Mouse (Mus musculus) megakaryocyte, embryonic 14.5 days (primary cell): ENCODE measurements around the gene Ikzf1. TPM values are rescaled to one million over a fixed set of nuclear protein-coding genes. Genes with fewer than 3 reads are reported as not detected.
A peak's percentile ranks its signal among the peaks of the same experiment; 100 is the strongest.

ENCODE experiments used
- H3K27me3 ChIP-seq: replicated peaks from 2 replicates; pipeline ENCODE3; 2012; ENCODE audit warnings: inconsistent platforms
- H3K36me3 ChIP-seq: replicated peaks from 2 replicates; pipeline ENCODE3; 2012; ENCODE audit warnings: low read length, inconsistent platforms, mixed read lengths
- H3K4me1 ChIP-seq: 2 replicates; pipeline ENCODE4 v1.6.1; 2012; ENCODE audit warnings: inconsistent platforms
- H3K4me3 ChIP-seq: replicated peaks from 2 replicates; pipeline ENCODE3; 2012; ENCODE audit warnings: moderate library complexity, mild to moderate bottlenecking, inconsistent platforms
- H3K9me3 ChIP-seq: 2 replicates; pipeline ENCODE4 v1.6.1; 2012; ENCODE audit warnings: inconsistent platforms
- FLI1 ChIP-seq: IDR thresholded peaks from 2 replicates; pipeline ENCODE4 v1.6.1; 2012; ENCODE audit warnings: low read length, inconsistent platforms, mixed read lengths
- GATA1 ChIP-seq: IDR thresholded peaks from 3 replicates; pipeline ENCODE4 v1.6.1; 2012; ENCODE audit warnings: mixed read lengths, low read length, inconsistent platforms, borderline replicate concordance
- polyA plus RNA-seq: library from polyadenylated mRNA; stranded (reverse); fragments of >175 nt; gene quantifications from 2 replicates; pipeline ENCODE4 v1.2.3, GENCODE M21; 2012; ENCODE audit warnings: low replicate concordance; ENCODE audit not compliant: insufficient read depth

Gene Ikzf1
- polyA plus RNA-seq, 1 experiment: 15.2 TPM

DNA sequence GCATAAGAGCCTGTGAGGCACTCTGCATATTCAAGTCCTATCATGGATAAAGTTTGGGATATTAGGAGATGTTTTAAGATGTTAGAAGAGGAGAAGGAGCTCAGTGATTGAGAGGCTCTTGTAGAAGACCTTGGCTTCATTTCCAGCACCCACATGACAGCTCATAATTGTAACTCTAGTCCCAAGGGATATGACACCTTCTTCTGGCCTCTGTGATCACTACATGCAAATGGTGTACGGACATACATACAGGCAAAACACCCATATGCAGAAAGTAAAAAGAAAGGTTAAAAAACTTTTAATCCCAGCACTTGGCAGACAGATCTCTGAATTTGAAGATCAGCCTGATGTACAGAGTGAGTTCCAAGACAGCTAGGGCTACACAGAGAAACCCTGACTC lies 113.9 kb downstream of the Ikzf1 start:
- H3K9me3 ChIP-seq: no peaks in the 10 kb centered on the region
- no peaks in the 10 kb centered on the region for H3K27me3 ChIP-seq
- H3K4me1 ChIP-seq: peaks cover 18% of the 10 kb centered on the region; the same call in 1 of the 2 replicates
- peaks cover 48% of the 10 kb centered on the region for H3K36me3 ChIP-seq
- no peak for TF ChIP-seq FLI1
- no peak for TF ChIP-seq GATA1
- no peak overlapping the region for H3K4me3 ChIP-seq

DNA sequence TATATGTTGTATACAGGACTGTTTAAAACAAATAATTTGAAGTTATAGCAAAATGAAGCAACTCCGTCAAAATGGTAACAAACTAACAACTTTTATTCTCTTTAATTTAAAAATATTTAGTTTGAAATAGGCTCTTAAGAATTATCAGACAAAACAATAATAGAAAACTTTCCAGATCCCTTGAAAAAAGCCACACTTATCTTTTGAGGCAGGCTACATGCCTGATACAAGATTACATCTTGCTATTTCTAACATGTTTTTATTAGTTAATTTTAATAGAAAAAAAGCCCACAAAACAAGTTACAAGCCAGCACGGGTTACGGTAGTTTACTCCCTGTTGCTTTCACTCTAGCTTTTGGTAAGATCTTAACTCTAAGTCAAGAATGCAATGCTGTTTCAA lies 115.5 kb downstream of the Ikzf1 start:
- Histone ChIP-seq H3K36me3 (peaks cover 60% of the 10 kb centered on the region), H3K4me1 (peaks cover 18% of the 10 kb centered on the region; the same call in 1 of the 2 replicates), H3K4me3 (no peak overlapping the region), H3K9me3 (no peaks in the 10 kb centered on the region), H3K27me3 (no peaks in the 10 kb centered on the region)
- TF ChIP-seq FLI1: no peak
- TF ChIP-seq GATA1: no peak

DNA sequence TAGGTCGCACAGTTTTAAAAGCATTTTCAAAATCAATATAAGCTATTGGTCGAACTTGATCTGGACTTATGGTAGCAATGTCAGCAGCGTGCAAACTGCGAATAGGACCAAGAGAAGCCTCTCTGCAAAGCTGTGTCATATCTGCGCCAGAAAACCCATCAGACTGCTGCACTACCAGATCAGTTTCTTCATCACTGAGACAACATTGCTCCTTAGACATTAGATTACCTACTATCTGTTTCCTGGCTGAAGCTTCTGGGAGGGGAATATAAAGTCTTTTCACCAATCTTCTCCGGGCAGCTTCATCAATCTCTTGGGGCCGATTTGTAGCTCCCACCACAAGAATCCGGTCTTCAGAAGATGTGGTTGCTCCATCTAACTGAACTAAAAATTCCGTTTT lies 116.3 kb downstream of the Ikzf1 start:
- Histone ChIP-seq H3K36me3 (peaks cover 67% of the 10 kb centered on the region), H3K4me3 (no peak overlapping the region)

GRCm38 (mm10) chr11:11804421-11804820 lies 119.6 kb downstream of the Ikzf1 start:
- Histone ChIP-seq H3K9me3 (no peaks in the 10 kb centered on the region), H3K36me3 (peaks cover 54% of the 10 kb centered on the region), H3K4me1 (peaks cover 29% of the 10 kb centered on the region), H3K4me3 (no peak overlapping the region), H3K27me3 (no peaks in the 10 kb centered on the region)
- TF ChIP-seq FLI1: no peak
- no peak for TF ChIP-seq GATA1

More for the DNA sequence above, 116.3 kb downstream of the Ikzf1 start:
- H3K9me3 ChIP-seq: no peaks in the 10 kb centered on the region
- H3K4me1 ChIP-seq: peaks cover 18% of the 10 kb centered on the region; the same call in 1 of the 2 replicates
- TF ChIP-seq GATA1 (no peak), FLI1 (no peak)
- H3K27me3 ChIP-seq: no peaks in the 10 kb centered on the region

DNA sequence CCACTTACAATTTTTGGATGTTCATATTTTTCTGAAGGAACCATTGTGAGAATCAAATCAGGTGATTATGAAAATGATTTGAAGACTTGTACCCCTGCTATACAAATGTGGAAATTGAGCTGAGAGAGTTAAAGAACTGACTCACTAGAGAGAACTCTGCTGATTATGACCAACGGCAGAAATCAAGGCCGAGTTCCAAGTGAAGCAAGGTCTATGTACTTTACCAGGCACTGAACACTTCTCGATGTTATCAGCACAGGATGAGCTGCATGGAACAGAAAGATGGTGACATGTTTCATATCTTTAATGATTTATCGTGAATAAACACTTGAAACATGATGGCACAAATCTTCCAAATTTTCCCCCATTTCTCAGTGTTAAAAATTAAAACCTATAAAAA lies 121.1 kb downstream of the Ikzf1 start:
- Histone ChIP-seq H3K27me3 (peaks cover 2% of the 10 kb centered on the region), H3K4me1 (peaks cover 31% of the 10 kb centered on the region), H3K36me3 (peaks cover 45% of the 10 kb centered on the region), H3K4me3 (no peak overlapping the region), H3K9me3 (no peaks in the 10 kb centered on the region)
- no peak for TF ChIP-seq FLI1
- no peak for TF ChIP-seq GATA1

GRCm38 (mm10) chr11:11808035-11808819 lies 123.4 kb downstream of the Ikzf1 start:
- no peak for TF ChIP-seq FLI1
- no peak for TF ChIP-seq GATA1
- Histone ChIP-seq H3K4me3 (peak overlapping the region; percentile 95), H3K4me1 (peaks cover 21% of the 10 kb centered on the region), H3K27me3 (peaks cover 11% of the 10 kb centered on the region), H3K36me3 (peaks cover 24% of the 10 kb centered on the region), H3K9me3 (no peaks in the 10 kb centered on the region)

DNA sequence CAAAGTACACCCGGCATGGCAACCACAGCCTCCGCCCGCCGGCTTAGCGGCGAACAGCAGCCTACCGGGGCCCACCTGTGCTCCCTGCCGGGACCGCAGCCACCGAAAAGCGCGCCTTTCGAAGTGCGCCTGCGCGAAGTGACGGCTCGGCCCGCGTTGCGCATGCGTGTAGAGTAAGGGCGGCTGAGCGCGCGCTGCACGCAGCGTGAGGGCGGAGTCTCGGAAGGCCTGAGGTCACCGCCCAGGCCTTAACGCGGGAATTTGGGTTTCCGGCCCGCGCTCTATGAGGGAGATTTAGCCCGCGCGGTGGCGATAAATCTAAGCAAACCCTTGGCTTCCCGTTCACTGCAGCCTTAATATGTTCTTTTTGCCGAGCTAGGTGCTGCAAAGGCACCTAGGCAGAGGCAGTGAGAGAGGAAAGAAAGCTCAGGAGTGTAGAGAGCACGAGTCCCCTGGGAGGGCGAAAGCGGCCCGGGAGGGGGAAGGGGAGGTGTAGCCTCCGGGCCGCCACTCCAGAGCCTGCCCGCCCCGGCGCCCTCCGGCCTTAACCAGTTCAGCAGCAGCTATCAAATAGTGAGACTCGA lies 124.1 kb downstream of the Ikzf1 start, which contains the start of gene Fignl1:
TSS of gene Fignl1 (minus strand) at position 143 of the 584 bp plus-strand sequence.
- peaks cover 14% of the 10 kb centered on the region for H3K27me3 ChIP-seq
- TF ChIP-seq FLI1 (peak; percentile 40; the same call in 1 of the 2 replicates), GATA1 (no peak)
- peak within 1 kb of the TSS; percentile 95 for H3K4me3 ChIP-seq
- H3K4me1 ChIP-seq: peaks cover 21% of the 10 kb centered on the region
- peaks cover 18% of the 10 kb centered on the region for H3K36me3 ChIP-seq
- H3K9me3 ChIP-seq: no peaks in the 10 kb centered on the region

DNA sequence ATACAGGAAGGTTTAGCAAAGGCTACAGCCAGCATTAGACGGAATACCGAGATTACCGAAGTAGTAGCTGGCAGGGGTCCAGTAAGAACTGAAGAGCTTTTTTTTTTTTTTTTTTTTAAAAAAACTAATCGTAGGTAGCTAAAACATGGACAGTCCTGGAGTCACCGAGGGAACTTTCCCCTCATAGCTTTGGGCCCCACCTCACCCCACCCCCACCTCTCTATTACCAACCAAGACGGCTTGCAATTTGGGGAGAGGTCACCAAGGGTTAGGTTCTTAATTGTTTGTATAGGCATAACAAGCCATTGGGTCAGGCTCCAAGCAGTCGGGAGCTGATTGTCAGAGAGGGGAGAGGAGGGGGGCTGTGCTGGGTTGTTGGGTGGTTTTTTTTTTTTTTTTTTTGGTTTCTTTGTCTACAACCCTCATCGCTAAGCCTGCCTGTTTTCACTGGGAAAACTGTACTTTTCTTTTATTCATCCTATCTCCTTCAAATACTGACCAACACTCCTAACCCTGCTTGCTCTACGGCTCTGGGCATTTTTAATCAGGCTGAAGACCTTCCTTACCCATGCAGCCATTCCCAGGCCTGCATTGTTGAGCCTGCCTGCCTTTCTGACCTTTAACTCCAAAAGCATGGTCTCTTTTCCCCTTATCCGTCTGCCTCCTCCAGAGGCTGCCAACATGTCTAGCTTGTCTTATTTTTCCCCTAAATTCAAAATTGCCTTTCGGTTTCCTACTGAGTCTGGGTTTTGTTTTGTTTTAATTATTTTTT lies 124.8 kb downstream of the Ikzf1 start:
- peak overlapping the region; percentile 95 for H3K4me3 ChIP-seq
- peaks cover 14% of the 10 kb centered on the region for H3K27me3 ChIP-seq
- H3K4me1 ChIP-seq: peaks cover 21% of the 10 kb centered on the region
- no peaks in the 10 kb centered on the region for H3K9me3 ChIP-seq
- H3K36me3 ChIP-seq: peaks cover 13% of the 10 kb centered on the region
- no peak for TF ChIP-seq FLI1
- no peak for TF ChIP-seq GATA1

- no peak for TF ChIP-seq FLI1
- no peak for TF ChIP-seq GATA1
- Histone ChIP-seq H3K36me3 (no peaks in the 10 kb centered on the region), H3K4me3 (peak overlapping the region; percentile 50), H3K4me1 (peaks cover 30% of the 10 kb centered on the region), H3K27me3 (peaks cover 20% of the 10 kb centered on the region), H3K9me3 (no peaks in the 10 kb centered on the region)
These were observed 127.2 kb downstream of the Ikzf1 start for GRCm38 (mm10) chr11:11811906-11812480.

- no peak overlapping the region for H3K4me3 ChIP-seq
- H3K4me1 ChIP-seq: peaks cover 20% of the 10 kb centered on the region
These were observed 130.9 kb downstream of the Ikzf1 start for GRCm38 (mm10) chr11:11815737-11816136.

More at GRCm38 (mm10) chr11:11815737-11816136, 130.9 kb downstream of the Ikzf1 start:
- no peaks in the 10 kb centered on the region for H3K9me3 ChIP-seq
- H3K27me3 ChIP-seq: peaks cover 23% of the 10 kb centered on the region
- no peaks in the 10 kb centered on the region for H3K36me3 ChIP-seq
- TF ChIP-seq FLI1 (no peak), GATA1 (no peak)
